Mouse (Mus musculus) ES-E14 (cell line): ENCODE data around the gene Prkch. TPM values are rescaled to one million over a fixed set of nuclear protein-coding genes. Genes with fewer than 3 reads are reported as not detected.

Experiments used
- DNase-seq: peaks from one replicate; pipeline ENCODE4 v3.0.0-alpha.2; 2013; ENCODE audit warnings: low read depth, low spot score
- H3K27ac ChIP-seq: 2 replicates; pipeline ENCODE4 v1.5.1; 2012; ENCODE audit warnings: low read depth, mild to moderate bottlenecking, low read length, moderate library complexity, mixed read lengths; ENCODE audit not compliant: poor library complexity, insufficient read depth, severe bottlenecking
- H3K36me3 ChIP-seq: 2 replicates; pipeline ENCODE4 v1.6.1; 2012; ENCODE audit warnings: mild to moderate bottlenecking, low read length, moderate library complexity, mixed read lengths; ENCODE audit not compliant: control insufficient read depth, poor library complexity, insufficient read depth, severe bottlenecking
- H3K4me1 ChIP-seq, 2 experiments: fragments of 150-350 bp in 1 of 2; sonication (generic) in 1 of 2; 2 replicates each; pipeline ENCODE4 v1.6.1; 2012; ENCODE audit warnings: low read length in 2 of 2, mild to moderate bottlenecking in 1 of 2, mixed read lengths in 1 of 2; ENCODE audit not compliant: control insufficient read depth in 2 of 2, insufficient read depth in 2 of 2, poor library complexity in 1 of 2
- H3K4me3 ChIP-seq, 2 experiments: fragments of 150-350 bp in 1 of 2; sonication (generic) in 1 of 2; 2 replicates each; pipeline ENCODE4 v1.5.1; 2012; ENCODE audit warnings: low read length in 2 of 2, low read depth in 1 of 2, mild to moderate bottlenecking in 1 of 2, mixed read lengths in 1 of 2; ENCODE audit not compliant: insufficient read depth in 1 of 2, poor library complexity in 1 of 2, severe bottlenecking in 1 of 2
- H3K9ac ChIP-seq: 2 replicates; pipeline ENCODE4 v1.6.1; 2012; ENCODE audit warnings: low read depth, mild to moderate bottlenecking, low read length, mixed read lengths; ENCODE audit not compliant: poor library complexity, insufficient read depth, severe bottlenecking
- H3K9me3 ChIP-seq: fragments of 150-350 bp; sonication (generic); 2 replicates; pipeline ENCODE4 v1.6.1; 2012; ENCODE audit warnings: low read depth, mild to moderate bottlenecking, low read length; ENCODE audit not compliant: control insufficient read depth, insufficient read depth
- CHD2 ChIP-seq: IDR thresholded peaks from 2 replicates; pipeline ENCODE4 v1.6.1; 2014; ENCODE audit warnings: mild to moderate bottlenecking, low read depth, low read length, inconsistent platforms
- HCFC1 ChIP-seq: IDR thresholded peaks from 2 replicates; pipeline ENCODE4 v1.6.1; 2012; ENCODE audit warnings: low read length, inconsistent platforms, borderline replicate concordance; ENCODE audit not compliant: insufficient read depth
- MAFK ChIP-seq: IDR thresholded peaks from 2 replicates; pipeline ENCODE4 v1.6.1; 2014; ENCODE audit warnings: mild to moderate bottlenecking, low read depth, low read length, inconsistent platforms; ENCODE audit not compliant: insufficient read depth
- ZC3H11A ChIP-seq: IDR thresholded peaks from 2 replicates; pipeline ENCODE4 v1.6.1; 2012; ENCODE audit warnings: low read depth, mild to moderate bottlenecking, inconsistent platforms, low read length, borderline replicate concordance
- ZNF384 ChIP-seq: IDR thresholded peaks from 2 replicates; pipeline ENCODE4 v1.6.1; 2012; ENCODE audit warnings: low read depth, low read length, inconsistent platforms
- in situ Hi-C, 2 experiments: fragments of 600-800 bp; cut with MboI; formaldehyde crosslinking; loops; one replicate each; pipeline ENCODE4 v1.15.1; 2025; ENCODE audit warnings: low sequenced_read_pairs in 2 of 2, inconsistent platforms in 1 of 2; ENCODE audit not compliant: unreplicated experiment in 2 of 2
- total RNA-seq: library from RNA; depleted of rRNA; stranded (reverse); fragments of 300-350 nt; gene quantifications from 2 replicates; pipeline ENCODE4 v1.2.3, GENCODE M21; 2012

Gene Prkch
- total RNA-seq, 1 experiment = 2.8 TPM

DNA sequence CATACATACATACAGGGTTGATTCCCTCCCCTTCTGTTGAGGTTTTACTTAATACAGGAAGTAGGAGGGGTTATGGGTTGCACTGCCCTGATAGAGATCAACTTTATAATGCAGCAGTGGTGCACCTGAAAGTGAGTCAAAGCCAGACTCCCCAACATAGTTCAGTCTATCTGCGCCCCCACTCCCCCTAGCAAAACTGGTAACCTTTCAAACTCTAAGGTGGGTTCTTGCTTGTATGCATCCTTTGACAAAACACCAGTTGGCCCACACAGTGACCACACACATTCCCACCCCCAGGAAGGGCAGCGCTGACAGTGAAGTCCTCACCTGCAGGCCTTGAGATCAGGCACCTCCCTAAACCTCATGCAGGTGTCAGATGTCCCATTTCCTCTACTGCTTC is 135.9 kb downstream of the Prkch start:
- in situ Hi-C loops = loop anchor here in 1 of 2 experiments (25.0 kb wide), 1 partner anchor 567 kb away; no protein-coding TSS in a partner anchor
- Histone ChIP-seq H3K4me1 (peaks cover 0 to 5% of the 10 kb centered on the region in 2 experiments; a peak in 1 of 4 replicates), H3K27ac (no peak overlapping the region), H3K4me3 (no peak overlapping the region), H3K9me3 (no peaks in the 10 kb centered on the region), H3K36me3 (no peaks in the 10 kb centered on the region), H3K9ac (no peak overlapping the region)
- DNase-seq = no peak
- TF ChIP-seq HCFC1 (no peak), CHD2 (no peak), MAFK (no peak), ZNF384 (no peak), ZC3H11A (no peak)

DNA sequence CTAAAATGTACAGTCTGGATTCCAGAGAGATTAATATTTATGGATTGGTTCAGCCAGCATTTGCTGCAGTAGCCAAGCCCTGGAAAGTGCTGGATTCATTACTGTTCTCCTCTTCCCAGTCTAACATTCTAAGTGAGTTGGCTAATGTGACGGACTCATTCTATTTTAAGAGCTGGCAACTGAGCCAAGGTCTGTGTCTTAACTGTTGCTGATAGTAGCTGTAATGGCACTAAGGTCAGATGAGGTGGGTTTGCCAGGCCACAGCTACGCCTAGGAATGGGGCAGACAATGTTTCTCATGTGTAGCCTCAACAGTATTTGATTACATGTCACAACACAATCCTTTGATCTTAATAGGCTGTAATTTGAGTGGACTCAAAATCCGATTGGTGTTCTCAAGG is 137.5 kb downstream of the Prkch start:
- in situ Hi-C loops = loop anchor here in 1 of 2 experiments (25.0 kb wide), 1 partner anchor 565 kb away; no protein-coding TSS in a partner anchor
- TF ChIP-seq HCFC1 (no peak), ZNF384 (no peak), CHD2 (no peak), ZC3H11A (no peak), MAFK (no peak)
- no peak for DNase-seq
- Histone ChIP-seq H3K36me3 (no peaks in the 10 kb centered on the region), H3K4me1 (peaks cover 0 to 5% of the 10 kb centered on the region in 2 experiments; a peak in 1 of 4 replicates), H3K9me3 (no peaks in the 10 kb centered on the region), H3K4me3 (no peak overlapping the region), H3K9ac (no peak overlapping the region), H3K27ac (no peak overlapping the region)

DNA sequence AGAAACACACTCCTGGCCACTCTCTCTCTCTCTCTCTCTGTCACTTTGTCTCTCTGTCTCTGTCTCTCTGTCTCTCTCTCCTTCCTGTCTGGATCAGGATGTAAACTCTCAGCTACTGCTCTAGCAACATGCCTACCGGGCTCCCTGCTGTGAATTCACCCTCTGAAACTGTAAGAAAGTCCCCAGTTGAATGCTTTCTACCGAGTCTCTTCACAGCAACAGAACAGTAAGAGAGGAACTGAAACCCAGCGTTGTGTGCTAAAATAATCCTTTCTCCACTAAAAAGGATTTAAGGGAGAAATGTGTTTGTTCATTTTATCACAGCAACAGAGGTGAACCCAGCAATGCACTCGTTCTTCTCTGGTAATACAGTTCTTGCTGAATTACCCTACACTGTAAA is 138.5 kb downstream of the Prkch start:
- no peak for TF ChIP-seq CHD2
- no peak for TF ChIP-seq ZC3H11A
- no peak for TF ChIP-seq HCFC1
- TF ChIP-seq MAFK = no peak
- no peak for TF ChIP-seq ZNF384
- Histone ChIP-seq H3K9me3 (no peaks in the 10 kb centered on the region), H3K4me3 (no peak overlapping the region), H3K27ac (no peak overlapping the region), H3K4me1 (peaks cover 0 to 5% of the 10 kb centered on the region in 2 experiments; a peak in 1 of 4 replicates), H3K36me3 (no peaks in the 10 kb centered on the region), H3K9ac (no peak overlapping the region)
- in situ Hi-C loops = loop anchor here in 1 of 2 experiments (25.0 kb wide), 1 partner anchor 564 kb away; no protein-coding TSS in a partner anchor
- no peak for DNase-seq

DNA sequence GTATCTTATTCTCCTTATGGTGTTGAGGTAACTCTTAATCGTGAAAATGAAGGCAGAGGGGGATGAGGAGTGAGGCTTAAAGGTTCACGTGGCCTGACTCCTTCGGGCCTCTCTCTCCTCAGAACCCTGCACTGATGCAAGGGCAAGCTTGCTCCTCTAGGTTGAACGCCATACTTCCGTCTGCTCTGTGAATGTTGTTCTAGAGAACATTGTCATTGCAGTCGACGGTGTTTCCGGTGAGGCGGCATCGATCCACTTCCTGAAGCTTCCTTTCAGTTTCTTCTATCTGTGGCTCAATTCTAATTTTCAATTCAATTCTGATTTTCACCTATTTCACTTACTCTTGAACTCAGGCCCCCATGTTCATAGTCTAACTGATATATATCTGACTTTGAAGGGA is 139.3 kb downstream of the Prkch start:
- H3K4me3 ChIP-seq = no peak overlapping the region
- no peak for DNase-seq
- H3K4me1 ChIP-seq = peaks cover 0 to 5% of the 10 kb centered on the region in 2 experiments; a peak in 1 of 4 replicates
- in situ Hi-C loops = loop anchor here in 1 of 2 experiments (25.0 kb wide), 1 partner anchor 563 kb away; no protein-coding TSS in a partner anchor
- H3K27ac ChIP-seq = no peak overlapping the region
- TF ChIP-seq CHD2 (no peak), MAFK (no peak), HCFC1 (no peak), ZNF384 (no peak), ZC3H11A (no peak)
- no peaks in the 10 kb centered on the region for H3K9me3 ChIP-seq
- no peaks in the 10 kb centered on the region for H3K36me3 ChIP-seq
- no peak overlapping the region for H3K9ac ChIP-seq

DNA sequence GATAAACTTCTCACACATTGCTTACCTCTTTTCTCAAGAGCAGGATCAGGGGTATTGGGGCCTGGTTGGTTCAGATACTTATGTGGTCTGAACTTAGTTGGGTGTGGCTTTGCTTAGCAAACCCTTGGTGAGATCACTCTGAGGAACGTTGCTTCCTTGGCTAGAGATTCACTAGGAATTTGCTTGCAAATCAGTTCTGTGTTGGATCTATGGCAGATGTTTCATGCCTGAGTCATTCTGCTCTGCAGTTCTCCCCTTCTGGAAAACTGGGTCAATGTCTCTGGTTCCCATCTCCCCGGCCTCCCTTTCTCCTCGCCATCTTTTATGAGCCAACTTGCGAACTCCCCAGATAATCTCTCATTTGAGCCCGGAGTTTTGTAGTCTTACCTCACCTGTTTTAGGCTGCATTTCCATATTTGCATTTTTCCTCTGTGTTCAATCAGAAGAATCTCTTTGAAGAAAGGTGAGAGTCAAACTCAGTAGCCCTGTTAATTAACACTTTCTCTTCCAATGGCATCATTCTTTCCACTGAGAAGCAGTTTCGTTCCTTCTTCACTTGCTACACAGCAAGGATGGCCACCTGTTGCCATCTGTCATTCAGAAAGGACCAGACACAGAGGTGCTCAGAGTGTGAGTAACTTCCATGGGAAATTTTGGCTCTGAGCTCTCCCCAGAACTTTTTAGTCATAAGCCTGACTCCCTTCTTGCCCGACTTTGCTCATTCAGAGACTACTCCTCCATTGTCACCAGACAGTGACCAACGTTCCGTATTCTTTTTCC is 141.4 kb downstream of the Prkch start:
- Histone ChIP-seq H3K36me3 (no peaks in the 10 kb centered on the region), H3K27ac (no peak overlapping the region), H3K9ac (no peak overlapping the region), H3K4me1 (no peaks in the 10 kb centered on the region), H3K4me3 (no peak overlapping the region), H3K9me3 (no peaks in the 10 kb centered on the region)
- in situ Hi-C loops = no loop called here
- DNase-seq = no peak
- TF ChIP-seq ZNF384 = no peak
- no peak for TF ChIP-seq ZC3H11A
- TF ChIP-seq MAFK = no peak
- no peak for TF ChIP-seq HCFC1
- no peak for TF ChIP-seq CHD2
